Mouse (Mus musculus): Measurements from ENCODE around the gene Coq2. TPM values are rescaled to one million over a fixed set of nuclear protein-coding genes. Genes with fewer than 3 reads are reported as not detected.

Coq2 gene
- polyA plus RNA-seq, 1 experiment from 2014 or later, result 60.5 TPM

DNA sequence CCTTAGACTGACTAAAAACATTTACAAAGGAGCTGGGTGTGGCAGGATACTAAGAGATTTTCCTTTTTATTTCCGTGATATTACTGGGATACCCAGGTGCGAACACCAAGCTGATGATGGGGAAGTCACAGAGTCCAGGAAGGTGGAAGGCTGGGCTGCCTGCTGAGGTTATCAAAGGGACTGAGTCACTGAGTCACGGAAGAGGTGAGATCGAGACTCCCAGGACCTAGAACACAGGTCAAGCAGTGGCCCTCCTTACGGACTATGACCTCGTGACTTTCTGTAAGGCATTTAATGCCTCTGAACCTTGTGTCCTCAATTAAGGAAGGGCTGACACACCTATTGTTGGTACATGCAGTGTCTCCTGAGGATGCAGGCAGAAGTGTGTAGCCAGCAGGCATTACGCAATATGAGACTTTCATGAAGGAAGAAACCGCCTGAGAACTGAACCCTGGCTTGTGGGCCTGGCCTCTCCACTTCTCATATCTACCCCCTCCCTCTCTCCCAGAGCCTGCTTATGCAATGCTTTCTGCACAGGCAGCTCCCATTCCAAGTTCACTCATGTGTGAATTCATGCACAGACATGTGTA, 42.3 kb downstream of the Coq2 start:
- Histone ChIP-seq H3K9me3 (replicated peaks) (no peaks in the 10 kb centered on the region), H3K4me3 (no peak overlapping the region), H3K36me3 (no peaks in the 10 kb centered on the region), H3K27me3 (ENCODE audit: low read depth, poor library complexity, severe bottlenecking) (no peaks in the 10 kb centered on the region), H3K4me1 (no peaks in the 10 kb centered on the region), H3K27ac (no peak overlapping the region)
- no peak for DNase-seq (ENCODE audit: low spot score)
- WGBS, result 89% methylated on average over 8 of the region's 8 CpGs

DNA sequence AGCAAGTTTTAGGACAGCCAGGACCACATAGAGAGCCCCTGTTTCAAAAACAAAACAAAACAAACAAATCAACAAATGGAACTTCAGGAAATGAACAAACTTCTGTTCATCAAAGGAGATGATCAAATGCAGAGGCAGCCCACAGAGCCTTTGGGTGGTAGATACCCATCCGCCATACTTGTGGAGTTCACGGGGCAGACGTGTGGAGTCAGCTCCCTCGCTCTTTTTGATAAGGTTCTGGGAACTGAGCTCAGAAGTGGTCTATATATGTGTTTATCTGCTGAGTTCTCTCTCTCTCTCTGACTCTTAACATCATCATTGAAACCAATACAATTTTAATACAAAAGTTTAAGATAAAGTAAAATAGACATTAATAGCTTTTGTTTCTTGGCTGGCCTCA, 46.1 kb downstream of the Coq2 start:
- no peak overlapping the region for H3K4me3 ChIP-seq
- DNase-seq (ENCODE audit: low spot score), result no peak
- no peaks in the 10 kb centered on the region for H3K36me3 ChIP-seq
- H3K4me1 ChIP-seq, result no peaks in the 10 kb centered on the region; the same call in 1 of the 2 replicates
- 95% methylated on average over 4 of the region's 4 CpGs for WGBS
- H3K9me3 ChIP-seq (replicated peaks), result no peaks in the 10 kb centered on the region
- H3K27me3 ChIP-seq (ENCODE audit: low read depth, poor library complexity, severe bottlenecking), result no peaks in the 10 kb centered on the region
- H3K27ac ChIP-seq, result no peak overlapping the region

DNA sequence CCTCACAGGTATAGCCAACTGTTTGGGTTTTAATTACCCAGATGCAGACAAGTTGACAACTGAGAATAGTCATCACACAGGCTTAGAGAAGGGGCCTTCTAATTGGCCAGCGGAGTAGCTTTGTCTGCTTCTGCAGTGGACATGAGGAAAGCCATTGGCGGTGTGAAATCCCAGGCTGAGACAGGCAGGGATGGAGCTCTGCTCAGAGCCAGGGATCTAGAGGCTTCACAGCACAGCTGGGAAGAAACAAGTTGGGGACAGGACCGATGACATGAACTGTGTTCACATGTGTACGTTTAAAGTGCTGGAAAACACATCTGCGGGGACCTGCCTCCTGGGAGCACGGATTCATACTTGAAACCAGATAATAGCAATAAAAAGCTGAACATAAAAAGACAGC, 48.4 kb downstream of the Coq2 start:
- H3K27ac ChIP-seq, result no peak overlapping the region
- H3K4me3 ChIP-seq, result no peak overlapping the region
- H3K4me1 ChIP-seq, result peaks cover 3% of the 10 kb centered on the region
- no peaks in the 10 kb centered on the region for H3K36me3 ChIP-seq
- no peak for DNase-seq (ENCODE audit: low spot score)
- 81% methylated on average over 6 of the region's 6 CpGs for WGBS
- no peaks in the 10 kb centered on the region for H3K9me3 ChIP-seq (replicated peaks)
- no peaks in the 10 kb centered on the region for H3K27me3 ChIP-seq (ENCODE audit: low read depth, poor library complexity, severe bottlenecking)

DNA sequence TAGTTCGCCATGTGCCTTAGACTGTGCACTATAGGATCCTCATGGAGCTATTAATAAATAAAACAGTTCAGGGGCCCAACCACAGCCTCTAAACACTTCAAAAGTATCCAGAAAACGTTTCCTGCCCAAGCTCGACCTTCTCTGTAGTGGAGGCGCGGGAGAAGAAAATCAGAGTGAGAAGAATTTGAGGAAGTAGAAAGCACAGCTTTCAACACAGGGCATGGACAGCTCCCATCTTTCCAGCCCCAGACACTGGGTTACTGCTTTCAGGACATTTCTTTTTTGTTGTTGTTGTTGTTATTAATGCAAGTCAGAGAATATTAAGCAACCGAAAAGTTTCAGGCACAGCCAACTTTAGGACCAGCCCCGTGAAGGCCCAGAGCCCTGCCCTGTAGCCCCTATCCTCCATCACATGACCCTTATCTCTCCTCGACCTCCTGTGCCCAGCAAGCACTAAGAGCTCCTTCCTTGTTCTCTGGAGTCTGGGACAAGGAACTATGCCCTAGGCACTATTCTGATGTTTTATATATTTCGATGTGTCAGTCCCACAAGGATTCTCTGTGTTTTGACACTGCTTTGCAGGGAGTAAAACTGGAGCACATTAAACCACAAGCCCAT, 50.1 kb downstream of the Coq2 start:
- no peak for DNase-seq (ENCODE audit: low spot score)

DNA sequence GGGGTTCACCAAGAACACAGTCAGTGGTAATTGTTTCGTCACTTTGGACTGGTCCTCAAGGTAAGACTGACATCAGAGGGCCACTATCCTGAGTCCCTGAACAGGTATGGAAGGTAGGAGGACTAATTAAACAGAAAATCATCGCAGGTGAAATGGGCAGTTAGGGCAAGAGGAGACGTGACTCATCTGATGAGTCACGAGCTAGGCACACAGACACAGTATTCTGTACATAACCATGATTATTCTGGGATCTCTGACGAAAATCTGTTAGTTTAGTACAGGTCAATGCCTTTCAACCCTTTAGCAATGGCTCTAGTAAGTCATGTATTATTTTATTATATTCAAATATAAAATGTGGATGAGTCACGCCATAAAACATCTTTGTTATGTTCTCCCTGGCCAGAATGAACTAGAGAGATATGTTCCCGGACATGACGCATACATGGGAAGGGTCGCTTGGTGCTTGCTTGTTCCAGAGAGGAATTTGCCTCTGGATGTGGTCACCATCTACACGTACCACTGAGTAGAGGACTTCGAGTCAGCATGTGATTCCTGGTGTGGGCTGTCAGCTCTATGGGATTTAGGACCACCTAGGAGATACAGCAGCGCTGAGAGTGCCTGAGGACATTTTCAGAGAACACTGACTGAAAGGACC, 52.3 kb downstream of the Coq2 start:
- Histone ChIP-seq H3K9me3 (replicated peaks) (no peaks in the 10 kb centered on the region), H3K36me3 (no peaks in the 10 kb centered on the region), H3K27me3 (ENCODE audit: low read depth, poor library complexity, severe bottlenecking) (no peaks in the 10 kb centered on the region), H3K4me3 (no peak overlapping the region), H3K27ac (no peak overlapping the region), H3K4me1 (peaks cover 8% of the 10 kb centered on the region)
- 91% methylated on average over 12 of the region's 12 CpGs for WGBS
- DNase-seq (ENCODE audit: low spot score), result no peak

More for the DNA sequence above, 50.1 kb downstream of the Coq2 start:
- no peaks in the 10 kb centered on the region for H3K36me3 ChIP-seq
- H3K9me3 ChIP-seq (replicated peaks), result no peaks in the 10 kb centered on the region
- 85% methylated on average over 9 of the region's 9 CpGs for WGBS
- H3K4me1 ChIP-seq, result peaks cover 8% of the 10 kb centered on the region
- H3K4me3 ChIP-seq, result no peak overlapping the region
- H3K27ac ChIP-seq, result no peak overlapping the region
- H3K27me3 ChIP-seq (ENCODE audit: low read depth, poor library complexity, severe bottlenecking), result no peaks in the 10 kb centered on the region

DNA sequence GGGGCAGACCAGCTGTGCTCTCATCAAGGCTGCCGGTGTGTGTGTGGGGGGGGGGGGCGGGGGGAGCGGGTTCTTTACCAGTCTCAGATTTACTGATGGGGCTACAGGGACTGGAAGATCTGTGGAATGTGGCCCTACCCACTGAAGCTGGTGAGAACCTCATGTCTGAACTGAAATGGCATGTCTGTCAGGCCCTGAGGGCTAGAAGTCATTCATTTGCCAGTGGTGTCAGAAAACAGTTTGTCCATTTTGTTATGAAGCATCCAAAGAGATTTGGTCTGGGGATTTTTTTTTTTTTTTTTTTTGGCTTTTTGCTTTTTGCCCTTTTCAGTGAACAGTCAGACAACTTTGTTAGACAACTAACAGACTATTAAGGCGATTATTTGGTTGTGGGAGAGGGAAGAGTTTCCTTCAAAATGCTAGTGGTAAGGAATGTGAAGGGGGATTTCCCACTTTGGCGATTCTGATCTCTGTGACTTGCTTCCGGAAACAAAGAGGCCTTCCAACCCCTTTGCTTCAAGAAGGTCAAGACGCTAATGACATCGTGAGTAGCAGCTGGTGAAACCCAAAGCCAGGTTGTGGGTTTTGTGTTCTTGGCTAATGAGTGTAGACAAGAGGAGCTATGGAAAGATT, 52.9 kb downstream of the Coq2 start:
- H3K27ac ChIP-seq, result peak overlapping the region; percentile 8; the same call in 1 of the 2 replicates
- H3K27me3 ChIP-seq (ENCODE audit: low read depth, poor library complexity, severe bottlenecking), result no peaks in the 10 kb centered on the region
- H3K36me3 ChIP-seq, result no peaks in the 10 kb centered on the region
- peaks cover 8% of the 10 kb centered on the region for H3K4me1 ChIP-seq
- H3K9me3 ChIP-seq (replicated peaks), result no peaks in the 10 kb centered on the region
- no peak overlapping the region for H3K4me3 ChIP-seq
- 81% methylated on average over 8 of the region's 8 CpGs for WGBS
- DNase-seq (ENCODE audit: low spot score), result no peak

DNA sequence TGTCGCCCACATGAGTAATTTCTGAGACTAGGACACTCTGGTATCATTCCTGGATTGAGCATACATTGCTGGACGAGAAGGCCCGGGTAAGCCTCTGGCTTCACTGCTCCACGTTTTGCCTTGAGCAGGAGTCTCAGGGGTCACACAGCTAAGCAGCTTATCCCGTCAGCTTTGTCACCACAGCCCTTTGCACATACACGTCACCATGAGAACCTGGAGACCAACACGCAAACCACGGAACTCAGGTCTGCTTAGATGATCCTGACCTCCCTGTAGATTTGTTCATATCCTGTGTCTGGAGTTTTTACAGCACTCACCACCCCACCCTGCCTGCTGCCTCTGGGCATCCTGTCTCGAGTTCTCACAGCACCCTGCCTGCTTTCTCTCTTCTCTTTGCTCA, 54.0 kb downstream of the Coq2 start:
- Histone ChIP-seq H3K36me3 (no peaks in the 10 kb centered on the region), H3K27me3 (ENCODE audit: low read depth, poor library complexity, severe bottlenecking) (no peaks in the 10 kb centered on the region), H3K4me3 (no peak overlapping the region), H3K9me3 (replicated peaks) (no peaks in the 10 kb centered on the region), H3K27ac (no peak overlapping the region), H3K4me1 (peaks cover 8% of the 10 kb centered on the region)
- DNase-seq (ENCODE audit: low spot score), result no peak
- WGBS, result 78% methylated on average over 9 of the region's 9 CpGs

DNA sequence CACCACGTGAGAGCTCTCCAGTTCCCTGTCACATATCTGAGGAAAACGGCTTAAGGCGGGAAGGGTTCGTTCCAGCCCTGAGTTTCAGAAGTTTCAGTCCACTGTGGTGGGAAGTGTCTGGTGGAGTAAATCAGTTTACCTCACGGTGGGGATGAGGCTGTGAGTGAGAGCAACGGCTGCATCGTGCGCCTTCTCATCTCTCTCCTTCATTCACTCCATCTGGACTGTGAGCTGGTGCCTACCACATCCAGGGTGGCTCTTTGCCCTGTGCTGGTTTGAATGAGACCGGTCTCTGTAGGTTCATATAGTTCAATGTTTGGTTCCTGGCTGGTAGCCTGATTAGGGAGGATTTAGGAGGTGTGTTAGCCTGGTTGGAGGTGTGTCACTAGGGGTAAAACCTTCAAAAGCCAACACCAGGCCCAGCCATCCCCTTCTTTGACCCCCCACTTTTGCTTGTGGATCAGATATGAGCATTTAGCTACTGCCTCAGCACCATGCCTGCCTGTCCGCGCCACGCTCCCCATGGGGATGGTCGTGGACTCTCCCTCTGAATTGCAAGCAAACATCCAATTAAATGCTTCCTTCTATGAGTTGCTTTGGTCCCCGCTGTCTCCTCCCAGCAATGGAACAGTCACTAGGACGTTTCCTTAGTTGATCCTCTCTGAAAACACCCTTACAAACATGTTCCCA, 55.2 kb downstream of the Coq2 start:
- no peak for DNase-seq (ENCODE audit: low spot score)
- H3K4me1 ChIP-seq, result peaks cover 8% of the 10 kb centered on the region
- H3K4me3 ChIP-seq, result no peak overlapping the region
- 89% methylated on average over 15 of the region's 15 CpGs for WGBS
- no peaks in the 10 kb centered on the region for H3K9me3 ChIP-seq (replicated peaks)
- no peaks in the 10 kb centered on the region for H3K36me3 ChIP-seq
- H3K27ac ChIP-seq, result no peak overlapping the region
- no peaks in the 10 kb centered on the region for H3K27me3 ChIP-seq (ENCODE audit: low read depth, poor library complexity, severe bottlenecking)

DNA sequence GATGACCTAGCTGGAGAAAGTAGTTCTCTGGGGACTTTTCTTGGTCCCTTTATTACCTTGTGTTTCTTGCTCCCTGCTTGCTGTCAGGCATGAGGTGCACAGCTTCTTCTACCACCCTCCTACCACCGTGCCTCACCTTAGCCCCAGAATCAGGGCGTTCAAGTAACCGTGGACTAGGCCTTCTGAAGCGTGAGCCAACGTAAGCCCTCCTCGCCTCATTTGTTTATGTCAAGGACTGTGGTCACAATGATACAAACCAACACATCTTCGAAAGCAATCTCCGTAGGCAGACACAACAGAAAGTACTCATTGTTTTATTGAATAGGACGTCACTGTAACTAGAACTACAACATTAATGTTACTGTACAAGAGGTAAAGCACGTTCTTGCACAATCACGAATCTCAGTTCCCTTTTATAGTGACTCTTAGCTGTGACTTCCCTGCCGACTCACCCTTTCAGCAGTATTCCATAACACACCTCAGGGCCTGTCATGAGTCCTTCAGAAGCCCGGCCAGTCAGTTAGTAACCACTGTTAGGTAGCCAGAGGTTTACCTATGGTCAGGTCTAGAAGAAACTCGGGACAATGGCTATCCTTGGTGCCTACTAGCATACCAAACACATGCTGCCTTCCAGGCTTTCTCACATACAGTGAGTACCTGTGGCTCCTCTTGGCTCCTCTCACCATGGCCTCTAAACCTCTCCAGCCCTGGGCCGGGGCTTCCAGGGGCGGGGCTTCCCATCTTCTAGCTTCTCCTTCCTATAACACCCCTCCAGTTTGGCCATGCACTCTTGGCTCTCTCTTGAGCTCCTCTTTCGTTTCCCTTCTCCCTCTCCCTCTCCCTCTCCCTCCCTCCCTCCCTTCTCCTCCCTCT, 60.8 kb downstream of the Coq2 start:
- DNase-seq (ENCODE audit: low spot score), result no peak
- H3K4me3 ChIP-seq, result no peak overlapping the region
- no peak overlapping the region for H3K27ac ChIP-seq
- H3K27me3 ChIP-seq (ENCODE audit: low read depth, poor library complexity, severe bottlenecking), result no peaks in the 10 kb centered on the region
- H3K9me3 ChIP-seq (replicated peaks), result no peaks in the 10 kb centered on the region
- no peaks in the 10 kb centered on the region for H3K36me3 ChIP-seq
- no peaks in the 10 kb centered on the region for H3K4me1 ChIP-seq
- 88% methylated on average over 17 of the region's 17 CpGs for WGBS

DNA sequence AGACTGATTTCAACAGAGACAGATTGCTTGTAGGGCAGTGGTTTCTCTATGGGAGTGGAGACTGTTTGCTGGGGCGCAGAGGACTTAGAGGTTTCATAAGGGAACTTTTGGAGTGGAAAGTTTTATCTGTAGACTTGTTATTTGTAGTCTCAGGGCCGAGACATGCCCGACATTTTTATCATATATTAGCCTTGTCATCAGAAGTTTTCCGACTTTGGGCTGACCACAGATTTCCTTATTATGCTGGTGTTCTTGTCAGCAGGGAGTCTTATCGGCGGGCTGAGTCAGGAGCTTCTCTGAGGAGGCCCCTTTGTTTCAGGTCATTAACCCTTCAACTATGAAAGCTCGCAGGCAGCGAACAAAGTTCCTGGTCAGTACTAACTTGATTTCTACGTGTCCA, 67.1 kb downstream of the Coq2 start:
- H3K36me3 ChIP-seq, result no peaks in the 10 kb centered on the region
- H3K4me3 ChIP-seq, result no peak overlapping the region
- H3K9me3 ChIP-seq (replicated peaks), result no peaks in the 10 kb centered on the region
- H3K4me1 ChIP-seq, result no peaks in the 10 kb centered on the region
- no peak for DNase-seq (ENCODE audit: low spot score)
- 93% methylated on average over 9 of the region's 9 CpGs for WGBS
- H3K27ac ChIP-seq, result no peak overlapping the region
- H3K27me3 ChIP-seq (ENCODE audit: low read depth, poor library complexity, severe bottlenecking), result no peaks in the 10 kb centered on the region

DNA sequence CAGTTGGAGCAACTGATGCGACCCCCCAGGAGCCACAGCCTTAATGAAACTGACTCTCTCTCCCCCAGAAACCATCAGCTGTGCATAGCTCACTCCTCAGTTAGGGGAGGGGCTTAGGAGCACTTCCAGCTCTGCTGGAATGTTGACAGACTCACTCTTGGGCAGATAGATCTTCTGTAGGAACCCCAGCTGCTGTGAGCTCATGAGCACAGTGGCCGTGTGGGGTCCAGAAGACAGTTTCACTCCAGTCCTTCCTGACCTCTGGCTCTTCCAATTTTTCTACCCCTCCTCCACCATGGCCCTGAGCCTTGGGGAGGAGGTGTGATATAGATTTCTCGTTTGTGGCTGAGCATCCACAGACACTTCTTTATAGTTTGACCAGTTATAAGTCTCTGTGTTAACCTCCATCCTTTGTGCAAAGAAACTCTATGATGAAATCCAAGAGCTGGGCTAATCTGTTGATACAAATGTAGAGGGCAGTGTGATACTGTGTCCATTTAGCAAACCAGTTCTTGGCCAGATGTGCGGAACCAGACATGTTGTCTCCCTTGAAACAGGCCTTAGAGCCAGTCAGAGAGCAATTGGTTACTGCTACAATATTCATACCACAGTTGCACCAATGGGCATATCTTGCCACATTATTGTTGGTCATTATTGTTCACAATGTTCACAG, 67.7 kb downstream of the Coq2 start:
- Histone ChIP-seq H3K4me3 (no peak overlapping the region), H3K27ac (no peak overlapping the region), H3K27me3 (ENCODE audit: low read depth, poor library complexity, severe bottlenecking) (no peaks in the 10 kb centered on the region), H3K9me3 (replicated peaks) (no peaks in the 10 kb centered on the region), H3K36me3 (no peaks in the 10 kb centered on the region), H3K4me1 (no peaks in the 10 kb centered on the region)
- no peak for DNase-seq (ENCODE audit: low spot score)
- 77% methylated on average over 4 of the region's 4 CpGs for WGBS

DNA sequence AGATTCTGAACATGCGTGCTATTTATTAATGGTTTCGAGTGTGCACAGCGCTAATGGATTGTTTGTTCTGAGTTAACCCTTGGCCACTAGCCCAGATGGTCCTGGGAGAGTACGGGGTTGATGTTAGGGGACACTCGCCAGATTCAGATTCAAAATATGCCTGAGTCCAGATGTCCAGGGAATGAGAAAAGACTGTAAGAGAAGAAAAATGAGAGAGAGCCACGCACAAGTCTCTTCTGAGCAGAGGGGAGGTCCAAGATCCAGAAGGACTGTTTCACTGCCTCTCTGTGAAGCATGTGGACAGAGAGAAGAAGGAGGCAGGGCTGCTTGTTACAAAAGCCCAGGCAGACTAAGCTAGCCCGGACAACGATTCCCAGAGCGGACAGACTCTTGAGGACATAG, 69.1 kb downstream of the Coq2 start:
- Histone ChIP-seq H3K4me3 (no peak overlapping the region), H3K9me3 (replicated peaks) (no peaks in the 10 kb centered on the region), H3K27me3 (ENCODE audit: low read depth, poor library complexity, severe bottlenecking) (no peaks in the 10 kb centered on the region), H3K36me3 (no peaks in the 10 kb centered on the region), H3K4me1 (no peaks in the 10 kb centered on the region), H3K27ac (no peak overlapping the region)
- WGBS, result 82% methylated on average over 9 of the region's 9 CpGs
- no peak for DNase-seq (ENCODE audit: low spot score)
